Mouse (Mus musculus) gastrocnemius, postnatal 25 days (tissue): ENCODE measurements around the gene Klf13. TPM values are rescaled to one million over a fixed set of nuclear protein-coding genes. Genes with fewer than 3 reads are reported as not detected.

ENCODE experiments used
- total RNA-seq, 2 experiments: library from RNA; stranded (reverse); gene quantifications; 1 replicate in 1 of 2; 2 replicates in 1 of 2; pipeline ENCODE4 v1.2.3; 2021

Klf13 gene
- total RNA-seq, 2 experiments from 2014 or later = 38.9 to 43.1 TPM

Other genes starting within 250 kb of the Klf13 start
- gene E030018B13Rik, start 22.1 kb downstream of the Klf13 start, total RNA-seq = not detected
- gene Trpm1, start 214.9 kb upstream of the Klf13 start, total RNA-seq = under 1 TPM in 1 of 2 experiments, not detected in 1; 0.33 TPM